In the genomic region with DNA sequence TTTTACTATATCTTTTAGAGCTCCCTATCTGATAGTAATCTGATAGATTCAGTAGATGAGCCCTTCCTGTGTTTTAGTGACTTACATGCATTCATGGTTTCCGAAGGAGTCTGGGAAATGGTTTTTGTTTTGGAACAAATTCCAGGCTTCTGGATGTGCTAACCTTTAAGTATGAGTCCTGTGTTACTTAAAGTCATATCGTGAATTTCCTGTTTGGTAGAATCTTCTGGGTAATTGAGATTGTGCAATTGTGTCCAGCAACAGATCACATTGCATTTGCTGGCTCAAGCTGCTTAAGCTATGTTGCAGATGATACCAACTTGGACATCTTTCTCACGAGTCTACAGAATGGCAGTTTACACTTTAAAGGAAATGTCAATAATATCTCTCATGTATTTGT, we compare ENCODE assay signal across 8 mouse cellular contexts. TPM values are rescaled to one million over a fixed set of nuclear protein-coding genes. Genes with fewer than 3 reads are reported as not detected.
DNase-seq lines count a peak whose midpoint lies in the region; ATAC-seq and TF ChIP-seq lines count a peak whose summit lies in the region.

No protein-coding gene starts in this region.

- no peak for TF ChIP-seq CTCF in lung, embryonic 14.5 days (IDR thresholded peaks at IDR 0.05; ENCODE audit: low read depth)
- no peak for TF ChIP-seq CTCF in embryonic fibroblast, embryonic 13.5 days (IDR thresholded peaks at IDR 0.05; ENCODE audit: borderline replicate concordance, insufficient read depth, low read length)
- TF ChIP-seq CTCF in small intestine, adult 2 months (IDR thresholded peaks at IDR 0.05; ENCODE audit: extremely low read depth, insufficient read length, insufficient replicate concordance, low read depth, low read length), result no peak

- H3K9ac ChIP-seq in lung, embryonic 14.5 days, result peak overlapping the region; percentile 93
- peak overlapping the region; percentile 96; the same call in 1 of the 2 replicates for H3K9ac ChIP-seq in limb, embryonic 12.5 days (replicated peaks)

- H3K9me3 ChIP-seq in lung, embryonic 14.5 days (ENCODE audit: low read depth, low read length), result no peaks in the 10 kb centered on the region
- H3K9me3 ChIP-seq in limb, embryonic 12.5 days, result no peaks in the 10 kb centered on the region

- H3K27ac ChIP-seq in lung, embryonic 14.5 days (ENCODE audit: low read depth), result peak overlapping the region; percentile 46
- no peak overlapping the region for H3K27ac ChIP-seq in embryonic fibroblast, embryonic 13.5 days (ENCODE audit: insufficient read depth, low read length)
- no peak overlapping the region for H3K27ac ChIP-seq in limb, embryonic 12.5 days
- peak overlapping the region; percentile 18; the same call in 1 of the 2 replicates for H3K27ac ChIP-seq in small intestine, adult 2 months (ENCODE audit: insufficient read depth, low read depth, low read length)

- intact Hi-C loops in left cerebral cortex, postnatal 36 days (cut with DNase I), result loop anchor here (5.0 kb wide), 2 partner anchors 54 to 71 kb away; a partner anchor contains a TSS

- 16% methylated on average over 3 of the region's 3 CpGs for WGBS in lung, embryonic 14.5 days
- 59% methylated on average over 3 of the region's 3 CpGs for WGBS in limb, embryonic 12.5 days
- 4% methylated on average over 3 of the region's 3 CpGs for WGBS in small intestine, adult 2 months

- peak overlapping the region; percentile 86 for H3K4me2 ChIP-seq in lung, embryonic 14.5 days
- peak overlapping the region; percentile 63 for H3K4me2 ChIP-seq in limb, embryonic 12.5 days

- H3K36me3 ChIP-seq in lung, embryonic 14.5 days (ENCODE audit: insufficient read depth), result peaks cover 7% of the 10 kb centered on the region; the same call in 1 of the 2 replicates
- 0 out of 2 replicates have a peak, but pooled peaks cover 6% of the 10 kb centered on the region for H3K36me3 ChIP-seq in limb, embryonic 12.5 days
- H3K36me3 ChIP-seq in small intestine, adult 2 months (ENCODE audit: control insufficient read depth, insufficient read depth, low read length), result peaks cover 1% of the 10 kb centered on the region; the same call in 1 of the 2 replicates

- H3K27me3 ChIP-seq in lung, embryonic 14.5 days (ENCODE audit: insufficient read depth, low read length), result peaks cover 12% of the 10 kb centered on the region
- peaks cover 14% of the 10 kb centered on the region for H3K27me3 ChIP-seq in limb, embryonic 12.5 days
- no peaks in the 10 kb centered on the region for H3K27me3 ChIP-seq in small intestine, adult 2 months (ENCODE audit: control insufficient read depth, insufficient read depth, low read length)

- no peak for ATAC-seq in lung, embryonic 14.5 days (ENCODE audit: insufficient read depth)
- ATAC-seq in limb, embryonic 12.5 days (ENCODE audit: insufficient number of reproducible peaks, insufficient read depth, low FRiP score, low TSS enrichment, low read depth), result no peak
- ATAC-seq in frontal cortex, adult (ENCODE audit: low TSS enrichment), result no peak

- peak; percentile 58 for DNase-seq in lung, embryonic 14.5 days
- no peak for DNase-seq in lung, postnatal 4 days
- no peak for DNase-seq in left cerebral cortex, postnatal 36 days (ENCODE audit: low spot score in 2 of 2)
- DNase-seq in B cell, adult 2 months, result no peak

- H3K4me3 ChIP-seq in lung, embryonic 14.5 days (ENCODE audit: low read depth, low read length), result peak overlapping the region; percentile 99
- H3K4me3 ChIP-seq in embryonic fibroblast, embryonic 13.5 days (ENCODE audit: insufficient read depth, low read length), result peak overlapping the region; percentile 87
- H3K4me3 ChIP-seq in limb, embryonic 12.5 days (replicated peaks), result peak overlapping the region; percentile 97
- H3K4me3 ChIP-seq in small intestine, adult 2 months (ENCODE audit: low read depth, low read length), result no peak overlapping the region

- no peak for TF ChIP-seq POLR2A in embryonic fibroblast, embryonic 13.5 days (IDR thresholded peaks at IDR 0.05; ENCODE audit: low read depth, low read length)
- no peak for TF ChIP-seq POLR2A in small intestine, adult 2 months (IDR thresholded peaks at IDR 0.05; ENCODE audit: low read depth, low read length)

- H3K4me1 ChIP-seq in lung, embryonic 14.5 days (ENCODE audit: insufficient read depth), result peaks cover 43% of the 10 kb centered on the region
- H3K4me1 ChIP-seq in embryonic fibroblast, embryonic 13.5 days (ENCODE audit: control insufficient read depth, insufficient read depth, low read length), result peaks cover 19% of the 10 kb centered on the region
- H3K4me1 ChIP-seq in limb, embryonic 12.5 days (replicated peaks), result peaks cover 49% of the 10 kb centered on the region
- H3K4me1 ChIP-seq in small intestine, adult 2 months (ENCODE audit: control insufficient read depth, insufficient read depth, insufficient read length, low read length), result peaks cover 22% of the 10 kb centered on the region

RNA-seq across cellular contexts. Expression of a gene that starts 2.0 kb away (rescaled TPM):
- 76.1 and 77.4 TPM in 2 replicates for polyA plus RNA-seq in lung, embryonic 14.5 days (2014; fragmentation: Nextera tagmentation; extraction: Ambion mirVana)
- polyA plus RNA-seq in embryonic fibroblast, embryonic 13.5 days (2011; ENCODE audit: insufficient read length, low read depth, missing spikeins), result 72.0 and 76.5 TPM in 2 replicates
- 48.9 and 50.8 TPM in 2 replicates for polyA plus RNA-seq in limb, embryonic 12.5 days (2016; fragmentation: Nextera tagmentation; extraction: Ambion mirVana)
- 30.8 and 47.8 TPM in 2 replicates for polyA plus RNA-seq in small intestine, adult 2 months (2012; rRNA removed)
- total RNA-seq in left cerebral cortex, postnatal 36 days (2021), result 10 to 100 TPM; 86.6 to 86.8 TPM

RNA-seq across cellular contexts. Expression of a gene that starts 3.1 kb away (rescaled TPM):
- polyA plus RNA-seq in lung, embryonic 14.5 days (2014; fragmentation: Nextera tagmentation; extraction: Ambion mirVana), result 0.33 and 0.49 TPM in 2 replicates
- 0.67 and 1.0 TPM in 2 replicates for polyA plus RNA-seq in embryonic fibroblast, embryonic 13.5 days (2011; ENCODE audit: insufficient read length, low read depth, missing spikeins)
- polyA plus RNA-seq in limb, embryonic 12.5 days (2016; fragmentation: Nextera tagmentation; extraction: Ambion mirVana), result 0.78 and 0.79 TPM in 2 replicates
- polyA plus RNA-seq in small intestine, adult 2 months (2012; rRNA removed), result 0.08 and 0.14 TPM in 2 replicates
- total RNA-seq in left cerebral cortex, postnatal 36 days (2021), result 10 to 100 TPM in 1 of 2 experiments, 1 to 10 TPM in 1; 6.9 to 10.8 TPM

RNA-seq across cellular contexts. Expression of a gene that starts 32.8 kb away (rescaled TPM):
- 3.1 and 5.2 TPM in 2 replicates for polyA plus RNA-seq in lung, embryonic 14.5 days (2014; fragmentation: Nextera tagmentation; extraction: Ambion mirVana)
- polyA plus RNA-seq in embryonic fibroblast, embryonic 13.5 days (2011; ENCODE audit: insufficient read length, low read depth, missing spikeins), result 2.3 and 4.6 TPM in 2 replicates
- polyA plus RNA-seq in limb, embryonic 12.5 days (2016; fragmentation: Nextera tagmentation; extraction: Ambion mirVana), result 4.0 and 4.3 TPM in 2 replicates
- polyA plus RNA-seq in small intestine, adult 2 months (2012; rRNA removed), result 0.19 and 0.55 TPM in 2 replicates
- total RNA-seq in left cerebral cortex, postnatal 36 days (2021), result 1 to 10 TPM; 2.2 to 3.6 TPM

Comparison
In these comparisons a context has a peak if more than half of its experiments do, and no peak if none do; other contexts are left out.
1. H3K27ac ChIP-seq: peak in lung, embryonic 14.5 days (single experiment) and small intestine, adult 2 months (single experiment); none in embryonic fibroblast, embryonic 13.5 days (single experiment) and limb, embryonic 12.5 days (single experiment).